Mouse (Mus musculus) brain, embryonic 14.5 days (tissue): ENCODE measurements at regions not wholly inside any gene's neighbourhood (a gene's known extent, or its start where the extent isn't known, plus 50 kb on each side); places are given as distances from the start of the nearest gene placed in this dataset.

Source experiments
- CTCF ChIP-seq: fragments of 200-500 bp; IDR thresholded peaks from 2 replicates; pipeline ENCODE4 v1.5.1; 2012; ENCODE audit warnings: inconsistent platforms, mild to moderate bottlenecking, moderate library complexity, borderline replicate concordance; ENCODE audit not compliant: insufficient read depth, insufficient read length; ENCODE audit errors: extremely low read depth
- POLR2A ChIP-seq: fragments of 200-500 bp; IDR thresholded peaks from 2 replicates; pipeline ENCODE4 v1.6.1; 2012; ENCODE audit warnings: mild to moderate bottlenecking, inconsistent platforms, borderline replicate concordance; ENCODE audit not compliant: poor library complexity, insufficient read depth, insufficient read length, severe bottlenecking; ENCODE audit errors: extremely low read depth

DNA sequence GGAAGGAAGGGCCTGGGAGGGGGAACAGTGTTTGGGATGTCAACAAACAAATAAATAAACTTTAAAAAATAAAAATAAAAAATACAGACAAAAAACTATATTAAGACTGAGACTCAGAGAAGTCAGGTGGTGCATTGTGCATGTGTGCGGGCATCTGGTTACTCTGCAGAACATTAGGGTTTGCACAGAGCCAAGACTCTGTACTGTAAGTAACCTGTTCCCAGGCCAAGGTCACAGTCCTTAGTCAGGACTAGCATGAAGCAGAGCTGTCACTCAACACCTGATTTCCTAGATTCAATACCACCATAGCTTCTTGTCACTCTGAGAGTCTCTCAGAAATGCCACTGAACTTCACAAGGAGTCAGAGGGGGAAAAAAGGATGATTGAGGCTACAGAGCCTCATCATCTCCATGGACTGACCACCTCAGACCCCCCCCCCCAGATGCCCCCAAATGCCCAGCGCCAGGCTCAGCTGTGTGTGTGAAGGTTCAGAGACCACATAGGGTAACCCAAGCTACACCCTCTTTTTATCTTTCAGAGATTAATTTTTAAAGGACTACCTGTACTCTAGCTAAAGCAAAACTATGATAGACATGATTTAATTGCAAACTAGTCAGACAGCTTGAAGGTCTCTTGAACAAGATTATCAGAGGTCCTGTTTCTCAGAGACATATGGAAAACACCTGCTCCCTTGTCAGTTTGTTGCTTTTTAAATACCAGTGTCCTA lies 106.2 kb upstream of the Nfe2l3 start:
- no peak for TF ChIP-seq POLR2A
- no peak for TF ChIP-seq CTCF
